Mouse (Mus musculus) cerebellum, adult 2 months (tissue): ENCODE data around the gene Sec31b.

Experiments
- CTCF ChIP-seq: fragments of 200-500 bp; IDR thresholded peaks from 2 replicates; pipeline ENCODE4 v1.5.1; 2011; ENCODE audit warnings: low read depth, mild to moderate bottlenecking, control low read depth, low read length, moderate library complexity, borderline replicate concordance; ENCODE audit not compliant: insufficient read depth
- POLR2A ChIP-seq: fragments of 200-500 bp; IDR thresholded peaks from 2 replicates; pipeline ENCODE4 v1.6.1; 2011; ENCODE audit warnings: low read length, control low read depth, borderline replicate concordance; ENCODE audit not compliant: insufficient read depth

DNA sequence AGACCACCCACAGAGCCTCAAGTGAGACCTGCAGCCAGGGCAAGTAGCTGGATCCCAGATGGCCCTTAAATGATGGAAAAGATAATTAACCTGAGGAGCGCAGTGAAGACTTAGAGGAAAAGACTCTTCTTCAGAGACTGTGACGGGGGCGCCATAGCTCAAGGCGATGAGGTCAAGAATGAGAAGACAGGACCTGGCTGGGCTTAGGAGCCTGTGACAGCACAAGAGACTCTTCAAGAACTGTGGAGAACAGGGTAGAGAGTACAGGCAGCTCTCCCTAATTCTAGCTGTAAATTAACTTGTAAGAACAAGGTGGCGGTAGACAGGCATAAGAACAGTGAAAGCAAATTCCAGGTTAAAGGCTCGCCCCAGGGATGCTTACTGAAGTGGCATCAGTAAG lies 43.7 kb downstream of the Sec31b start:
- TF ChIP-seq POLR2A (no peak), CTCF (no peak)
